Mouse (Mus musculus): ENCODE results near the gene Ess2.

GRCm38 (mm10) chr16:17890342-17890727 is 20.8 kb downstream of the Ess2 start:
- TF ChIP-seq CTCF (IDR thresholded peaks at IDR 0.05; ENCODE audit: control insufficient read depth, insufficient read depth, low read length) (no peak), POLR2A (IDR thresholded peaks at IDR 0.05; ENCODE audit: borderline replicate concordance, control insufficient read depth, low read depth, low read length) (no peak)
